Mouse (Mus musculus) adrenal gland (tissue): Measurements from ENCODE around the gene Mnt.

Source experiments
- intact Hi-C: fragments of 180-260 bp; cut with DNase I; formaldehyde crosslinking; loops from one replicate; pipeline ENCODE4 v1.15.1; 2025

Mnt gene

GRCm38 (mm10) chr11:74843435-74843714 lies 12.7 kb downstream of the Mnt start:
- intact Hi-C loops: loop anchor here (10.0 kb wide), 1 partner anchor 209 kb away; no protein-coding TSS in a partner anchor

GRCm38 (mm10) chr11:74843761-74844160 lies 13.0 kb downstream of the Mnt start:
- intact Hi-C loops: loop anchor here (10.0 kb wide), 1 partner anchor 209 kb away; no protein-coding TSS in a partner anchor

DNA sequence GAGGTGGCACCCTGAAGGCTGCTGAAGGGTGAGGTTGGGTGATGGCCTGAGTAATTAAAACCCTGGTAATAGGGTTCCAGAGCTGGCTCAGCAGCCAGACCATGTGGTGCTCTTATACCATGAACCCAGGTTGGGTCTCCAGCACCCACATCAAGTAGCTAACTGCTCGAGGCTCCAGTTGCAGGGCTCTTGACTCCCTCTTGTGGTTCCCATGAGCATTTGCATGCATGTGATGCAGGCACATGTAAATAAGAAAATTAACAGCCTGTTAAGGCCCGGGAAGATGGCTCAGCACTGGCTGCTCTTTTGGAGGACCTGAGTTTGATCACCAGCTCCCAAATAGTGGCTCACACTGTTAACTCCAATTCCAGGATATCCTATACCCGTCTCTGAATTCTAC lies 15.1 kb downstream of the Mnt start:
- intact Hi-C loops: loop anchor here (5.0 to 10.0 kb wide), 2 partner anchors 33 to 211 kb away; no protein-coding TSS in a partner anchor

DNA sequence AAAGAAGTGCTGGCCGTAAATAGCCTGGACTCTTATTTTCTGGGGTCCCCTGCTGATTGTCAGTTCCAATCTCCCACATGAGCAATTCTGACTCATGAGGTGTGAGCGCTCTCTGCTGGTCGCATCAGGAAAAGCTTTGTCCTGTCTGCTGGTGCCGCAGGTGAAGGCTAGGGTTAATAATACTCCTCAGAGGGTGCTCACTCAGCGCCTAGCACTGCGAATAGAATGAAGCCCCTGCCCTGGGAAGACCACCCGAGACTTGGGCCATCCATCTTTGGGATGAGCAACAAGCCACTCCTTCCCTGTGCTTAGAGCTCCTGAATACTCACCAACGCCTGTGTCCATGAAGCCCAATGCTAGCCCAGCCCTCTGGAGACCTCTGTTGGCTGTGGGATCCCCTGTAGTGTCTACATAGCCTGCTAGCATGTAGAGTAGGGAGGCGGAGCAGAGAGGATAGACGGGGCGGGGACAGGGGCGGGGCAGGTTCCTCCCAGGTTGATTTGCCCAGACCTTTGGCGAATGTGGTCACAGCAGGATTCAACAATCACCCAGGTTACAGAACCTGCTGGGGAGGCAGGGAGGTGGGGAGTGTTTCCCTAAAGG lies 17.3 kb downstream of the Mnt start:
- intact Hi-C loops: loop anchor here (2.0 to 10.0 kb wide), 3 partner anchors 27 to 213 kb away; no protein-coding TSS in a partner anchor

- intact Hi-C loops: no loop called here
These were observed 20.4 kb downstream of the Mnt start for GRCm38 (mm10) chr11:74850998-74851661.

- intact Hi-C loops: no loop called here
These were observed 27.0 kb downstream of the Mnt start for GRCm38 (mm10) chr11:74857756-74858155.

GRCm38 (mm10) chr11:74862129-74862528 lies 31.4 kb downstream of the Mnt start:
- intact Hi-C loops: no loop called here

DNA sequence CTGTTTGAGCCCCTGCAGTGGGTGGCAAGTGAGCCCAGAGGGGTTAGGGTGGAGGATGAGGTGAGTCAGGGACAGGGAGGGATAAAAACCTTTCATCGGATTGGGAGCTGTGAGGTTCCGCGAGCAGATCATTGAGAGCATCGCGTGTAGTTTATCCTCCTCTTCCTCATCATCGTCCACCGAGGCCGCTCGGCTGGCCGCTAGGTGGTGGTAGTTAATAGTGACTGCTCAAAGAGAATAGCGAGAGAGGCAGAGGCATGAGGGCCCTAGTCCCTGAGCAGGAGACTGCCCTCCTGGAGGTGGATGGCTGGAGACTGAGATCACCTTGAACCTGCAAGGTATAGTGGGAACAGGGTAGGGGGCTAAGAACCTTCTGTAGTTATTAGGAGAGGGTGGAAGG lies 32.8 kb downstream of the Mnt start:
- intact Hi-C loops: no loop called here

- intact Hi-C loops: no loop called here
These were observed 33.7 kb downstream of the Mnt start for GRCm38 (mm10) chr11:74864421-74864820.

- intact Hi-C loops: no loop called here
These were observed 34.5 kb downstream of the Mnt start for GRCm38 (mm10) chr11:74865252-74865651.

DNA sequence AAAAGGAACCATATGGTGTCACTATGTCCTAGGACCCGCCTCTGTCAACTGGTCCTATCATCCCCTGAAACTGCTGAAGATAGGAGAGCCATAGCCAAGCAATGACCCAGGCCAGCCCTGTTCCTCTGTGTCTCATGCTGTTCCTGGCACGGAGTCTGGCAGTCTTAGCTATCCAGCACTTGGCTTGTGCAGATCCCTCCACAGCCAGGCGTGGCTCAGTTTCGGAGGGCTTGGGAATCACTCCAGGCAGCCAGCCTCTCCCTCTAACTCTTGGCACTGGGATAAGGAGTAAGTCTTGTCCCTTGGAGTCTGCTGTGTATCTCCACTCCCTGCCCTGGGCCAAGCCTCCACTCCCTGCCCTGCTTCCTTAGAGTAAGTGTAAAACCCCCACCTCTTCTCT lies 35.9 kb downstream of the Mnt start:
- intact Hi-C loops: no loop called here

- intact Hi-C loops: no loop called here
These were observed 36.5 kb downstream of the Mnt start for GRCm38 (mm10) chr11:74867181-74867580.

DNA sequence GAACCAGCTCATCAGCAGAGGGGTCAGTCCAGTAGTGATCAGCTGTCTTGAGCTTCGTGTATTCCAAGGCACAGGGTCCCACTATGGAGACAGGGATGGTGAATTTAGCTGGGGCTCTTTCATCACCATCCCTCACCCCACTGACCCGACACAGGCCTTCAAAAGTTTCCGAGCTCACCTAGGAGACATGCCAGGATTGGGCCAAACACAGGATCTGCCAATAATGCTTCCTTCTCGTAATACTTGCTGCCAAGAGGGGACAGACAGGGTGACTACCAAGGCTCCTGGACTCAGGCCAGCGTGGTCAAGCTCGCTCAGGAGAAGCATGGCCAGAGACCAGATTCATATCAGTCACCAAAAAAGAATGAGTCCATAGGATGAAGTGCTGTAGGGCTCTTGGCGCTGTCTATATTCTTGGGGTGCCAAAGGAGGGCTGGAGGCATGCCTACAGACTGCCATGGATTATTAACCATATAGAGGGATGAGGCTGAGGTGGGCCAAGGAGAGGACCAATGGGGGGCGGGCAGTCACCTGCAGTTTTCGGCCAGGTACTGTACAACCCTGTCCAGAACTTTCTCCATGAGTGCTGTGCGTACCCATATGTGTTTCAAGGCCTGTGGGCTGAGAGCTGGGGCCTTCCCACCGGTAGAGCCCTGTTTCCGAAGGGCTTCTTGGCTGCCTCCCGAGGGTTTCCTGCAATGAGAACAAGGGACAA lies 37.5 kb downstream of the Mnt start:
- intact Hi-C loops: no loop called here

DNA sequence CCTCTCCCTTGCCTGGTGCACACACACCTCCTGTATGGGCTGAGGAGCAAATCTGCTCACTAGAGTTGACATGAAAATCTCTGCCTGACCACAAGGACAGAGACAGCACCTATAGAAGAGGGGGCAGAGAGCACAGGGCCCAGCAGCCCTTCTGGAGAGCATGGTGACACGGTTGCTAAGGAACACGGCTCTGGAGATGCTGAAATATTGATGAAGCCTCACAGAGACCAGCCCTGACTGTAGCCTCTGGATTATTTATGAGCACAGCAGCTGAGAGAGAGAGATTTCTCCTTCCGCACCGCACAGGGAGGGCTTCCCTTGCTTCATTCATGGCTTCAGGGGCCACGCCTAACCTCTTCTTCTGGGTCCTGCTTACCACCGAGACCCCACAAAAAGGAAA lies 38.9 kb downstream of the Mnt start:
- intact Hi-C loops: no loop called here

DNA sequence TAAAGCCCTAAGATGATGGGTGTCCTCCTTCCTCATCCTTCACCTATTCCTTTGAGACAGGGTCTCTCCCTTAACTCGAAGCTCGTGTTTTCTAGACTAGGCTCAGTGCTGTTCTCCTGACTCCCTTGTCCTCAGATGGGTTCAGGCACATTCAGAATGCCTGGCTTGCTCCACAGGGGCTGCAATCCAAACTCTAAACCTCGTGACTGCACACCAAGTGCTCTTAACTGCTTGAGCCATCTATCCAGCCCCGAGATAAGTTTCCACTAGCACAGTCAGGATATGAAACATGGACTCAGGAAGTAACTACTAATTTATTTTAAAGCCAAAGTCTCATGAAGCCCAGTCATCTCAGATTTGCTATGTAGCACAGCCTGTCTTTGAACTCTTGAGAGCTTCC lies 39.8 kb downstream of the Mnt start:
- intact Hi-C loops: no loop called here

GRCm38 (mm10) chr11:74870991-74871622 lies 40.4 kb downstream of the Mnt start:
- intact Hi-C loops: no loop called here

DNA sequence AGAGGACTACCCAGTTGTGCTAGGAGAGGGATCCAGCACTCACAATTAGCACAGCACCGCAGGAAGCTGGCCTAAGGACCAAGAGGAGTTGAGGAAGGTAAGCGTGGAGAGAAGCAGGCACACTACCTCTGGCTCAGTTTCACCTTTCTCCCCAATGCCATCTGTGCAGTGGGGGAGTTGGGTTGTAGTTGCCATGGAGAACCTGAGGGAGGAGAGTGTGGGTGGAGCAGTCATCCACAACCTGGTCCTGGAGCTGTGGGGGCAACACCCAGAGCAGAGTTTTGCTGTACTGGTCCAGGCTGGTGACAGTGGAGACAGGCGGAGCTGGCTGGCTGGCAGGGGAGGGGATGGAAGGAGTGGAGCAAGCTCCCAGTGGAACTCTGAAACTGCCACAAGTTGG lies 43.9 kb downstream of the Mnt start:
- intact Hi-C loops: no loop called here

GRCm38 (mm10) chr11:74876801-74877200 lies 46.1 kb downstream of the Mnt start:
- intact Hi-C loops: no loop called here

DNA sequence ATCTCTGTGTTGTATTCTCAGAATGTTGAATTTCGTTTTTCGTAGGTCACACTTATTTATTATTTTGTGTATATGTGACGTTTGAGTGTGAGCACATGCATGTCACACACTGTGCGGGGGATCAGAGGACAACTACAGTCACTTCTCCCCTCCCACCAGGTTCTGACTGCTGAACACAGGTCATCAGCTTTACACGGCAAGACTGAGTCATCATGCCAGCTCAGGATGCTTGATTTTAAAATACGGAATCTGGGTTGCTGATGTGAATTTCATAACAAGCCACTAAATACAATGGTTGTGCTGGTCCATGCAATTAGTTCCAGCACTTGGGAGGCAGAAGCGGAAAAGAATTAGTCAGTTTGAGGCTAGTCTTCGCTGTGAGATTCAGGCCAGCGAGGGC lies 50.3 kb downstream of the Mnt start:
- intact Hi-C loops: no loop called here

DNA sequence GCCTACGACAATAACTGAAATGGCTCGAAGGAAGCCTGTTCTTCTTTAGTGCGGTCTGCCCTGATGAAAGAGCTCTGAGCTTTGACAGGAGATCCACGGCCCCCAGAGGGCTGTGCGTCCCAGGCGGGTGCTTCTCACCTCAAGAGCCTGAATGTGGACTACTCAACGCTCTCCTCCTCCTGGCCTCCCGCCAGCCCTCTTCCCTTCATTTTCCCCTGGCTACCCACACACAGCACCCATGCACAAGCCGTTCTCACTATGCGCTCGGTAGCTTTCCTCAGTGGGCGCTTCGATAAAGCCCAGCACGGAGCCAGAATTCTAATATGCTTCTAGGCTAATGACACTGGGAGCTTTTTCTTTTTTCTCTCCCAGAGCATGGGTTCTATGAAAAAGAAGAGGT lies 51.3 kb downstream of the Mnt start:
- intact Hi-C loops: no loop called here

DNA sequence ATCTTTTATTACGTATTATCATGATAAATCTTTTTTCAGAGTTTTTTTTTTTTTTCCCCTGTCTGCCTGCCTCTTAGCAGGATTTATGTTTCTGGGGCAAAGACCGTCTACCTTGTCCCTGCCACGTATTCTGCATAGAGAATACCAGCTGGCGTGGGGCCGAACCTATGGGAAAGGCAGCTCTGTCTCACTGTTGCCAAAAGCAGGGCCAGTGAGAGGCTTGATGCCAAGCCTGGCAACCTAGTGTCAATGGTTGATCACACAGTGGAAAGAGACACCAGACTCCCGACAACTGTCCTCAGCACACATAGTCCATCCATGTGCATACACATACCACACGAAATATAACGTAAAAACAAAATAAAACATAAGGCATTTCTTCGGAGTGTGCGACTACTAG lies 52.4 kb downstream of the Mnt start:
- intact Hi-C loops: no loop called here

- intact Hi-C loops: no loop called here
These were observed 63.9 kb downstream of the Mnt start for GRCm38 (mm10) chr11:74894619-74895018.
